Mouse (Mus musculus) stomach, postnatal 0 days (tissue): ENCODE data around the gene Hist1h2ag. TPM values are rescaled to one million over a fixed set of nuclear protein-coding genes. Genes with fewer than 3 reads are reported as not detected.
"Not testable (repeated sequence)": the region's sequence is repeated elsewhere in the genome, so short reads cannot be mapped to it uniquely, and the experiment has no call there.

Experiments used
- ATAC-seq: fragments of 200-750 bp; cut with Nextera tagmentation; 2 replicates; pipeline ENCODE4 v1.8.0; 2017; ENCODE audit not compliant: low FRiP score, low TSS enrichment
- DNase-seq: peaks from one replicate; pipeline ENCODE4 v3.0.0-alpha.2; 2016; ENCODE audit warnings: low spot score
- H3K27ac ChIP-seq: fragments of 300-500 bp; sonication (generic); replicated peaks from 2 replicates; pipeline ENCODE4 v1.5.1; 2014; ENCODE audit warnings: mild to moderate bottlenecking, control low read depth
- H3K27me3 ChIP-seq: fragments of 300-500 bp; sonication (generic); 2 replicates; pipeline ENCODE4 v1.6.1; 2014; ENCODE audit warnings: low read length; ENCODE audit not compliant: control insufficient read depth, insufficient read depth
- H3K36me3 ChIP-seq: fragments of 300-500 bp; sonication (generic); 2 replicates; pipeline ENCODE4 v1.6.1; 2014; ENCODE audit warnings: low read length, mixed read lengths; ENCODE audit not compliant: control insufficient read depth, insufficient read depth
- H3K4me1 ChIP-seq: fragments of 300-500 bp; sonication (generic); replicated peaks from 2 replicates; pipeline ENCODE4 v1.6.1; 2014; ENCODE audit warnings: antibody characterized with exemption; ENCODE audit not compliant: control insufficient read depth, insufficient read depth
- H3K4me2 ChIP-seq: fragments of 300-500 bp; sonication (generic); replicated peaks from 2 replicates; pipeline ENCODE4 v1.6.1; 2014; ENCODE audit warnings: low read depth, mild to moderate bottlenecking, control low read depth, moderate library complexity
- H3K4me3 ChIP-seq: fragments of 300-500 bp; sonication (generic); 2 replicates; pipeline ENCODE4 v1.5.1; 2014; ENCODE audit warnings: low read depth, low read length, control low read depth
- H3K9ac ChIP-seq: fragments of 300-500 bp; sonication (generic); 2 replicates; pipeline ENCODE4 v1.6.1; 2014; ENCODE audit warnings: mild to moderate bottlenecking, low read length, control low read depth, mixed read lengths
- H3K9me3 ChIP-seq: fragments of 300-500 bp; sonication (generic); 2 replicates; pipeline ENCODE4 v1.6.1; 2016; ENCODE audit warnings: low read length; ENCODE audit not compliant: control insufficient read depth
- CTCF ChIP-seq: IDR thresholded peaks from 2 replicates; pipeline ENCODE4 v1.5.1; 2016; ENCODE audit warnings: antibody characterized with exemption, low read depth, mild to moderate bottlenecking, moderate library complexity
- EP300 ChIP-seq: optimal IDR thresholded peaks from 2 replicates; pipeline ENCODE3; 2016; ENCODE audit warnings: antibody characterized with exemption
- WGBS: fragments of 180-500 bp; shearing (Covaris S2); extraction: QIAGEN DNeasy Blood & Tissue Kit; methylation state at CpG from one replicate; pipeline ENCODE4 v1.1.7; 2014; 5-methylcytosine and 5-hydroxymethylcytosine counted together
- polyA plus RNA-seq: library from polyadenylated mRNA; unstranded; fragments of >200 nt; fragmentation: Nextera tagmentation; extraction: Ambion mirVana; gene quantifications from 2 replicates; pipeline ENCODE4 v1.2.1, GENCODE M21; 2015

The Hist1h2ag gene
- polyA plus RNA-seq, 1 experiment from 2014 or later, result 12.6 TPM

DNA sequence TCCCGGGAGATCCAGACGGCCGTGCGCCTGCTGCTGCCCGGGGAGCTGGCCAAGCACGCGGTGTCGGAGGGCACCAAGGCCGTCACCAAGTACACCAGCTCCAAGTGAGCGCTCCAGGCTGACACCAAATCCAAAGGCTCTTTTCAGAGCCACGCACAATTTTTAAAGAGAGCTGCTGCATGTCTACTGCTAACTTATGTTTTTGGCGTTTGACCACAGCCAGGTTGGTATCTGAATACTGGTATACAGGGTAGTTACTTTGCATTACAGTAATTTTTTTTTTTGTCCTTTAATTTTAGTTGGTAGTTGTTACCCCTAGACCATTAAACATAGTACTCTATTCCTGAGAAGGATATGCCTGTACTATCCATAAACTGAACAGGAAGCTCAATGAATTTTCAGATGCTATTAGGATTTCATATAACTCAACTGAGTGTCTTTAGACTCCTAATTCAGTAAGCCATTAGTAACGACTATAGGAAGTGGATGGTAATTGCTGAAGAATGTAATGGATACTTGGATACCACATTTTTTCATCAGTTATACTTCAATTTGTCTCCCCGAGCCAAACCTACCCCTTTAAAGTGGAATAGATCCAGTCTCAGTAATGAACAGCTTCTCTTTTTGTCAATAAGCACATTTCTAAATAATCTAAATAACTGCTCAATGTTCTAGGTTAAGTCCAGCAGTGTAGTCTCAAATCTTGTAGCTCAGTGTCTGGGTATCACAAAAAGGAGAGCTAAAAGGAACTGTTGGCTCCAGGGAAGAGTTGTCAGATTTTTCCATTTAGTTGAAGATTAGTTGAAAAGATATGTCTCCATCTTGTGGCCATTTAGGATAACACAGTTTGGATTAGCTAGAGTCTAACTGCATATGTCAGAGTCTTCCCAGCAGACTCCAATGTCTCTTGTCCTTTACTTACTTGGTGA lies 1.0 kb upstream of the Hist1h2ag start:
- Histone ChIP-seq H3K27me3 (no peaks in the 10 kb centered on the region), H3K27ac (peak overlapping the region; percentile 71; the same call in 1 of the 2 replicates), H3K4me3 (peak overlapping the region; percentile 29), H3K4me1 (0 out of 2 replicates have a peak, but pooled peaks cover 2% of the 10 kb centered on the region), H3K36me3 (no peaks in the 10 kb centered on the region), H3K9ac (peak overlapping the region; percentile 41; the same call in 1 of the 2 replicates), H3K4me2 (peak overlapping the region; percentile 52), H3K9me3 (no peaks in the 10 kb centered on the region)
- DNase-seq (no peak), ATAC-seq (no peak)
- under 1% methylated on average over 10 of the region's 14 CpGs for WGBS
- no peak for TF ChIP-seq EP300
- TF ChIP-seq CTCF, result peak; percentile 81

DNA sequence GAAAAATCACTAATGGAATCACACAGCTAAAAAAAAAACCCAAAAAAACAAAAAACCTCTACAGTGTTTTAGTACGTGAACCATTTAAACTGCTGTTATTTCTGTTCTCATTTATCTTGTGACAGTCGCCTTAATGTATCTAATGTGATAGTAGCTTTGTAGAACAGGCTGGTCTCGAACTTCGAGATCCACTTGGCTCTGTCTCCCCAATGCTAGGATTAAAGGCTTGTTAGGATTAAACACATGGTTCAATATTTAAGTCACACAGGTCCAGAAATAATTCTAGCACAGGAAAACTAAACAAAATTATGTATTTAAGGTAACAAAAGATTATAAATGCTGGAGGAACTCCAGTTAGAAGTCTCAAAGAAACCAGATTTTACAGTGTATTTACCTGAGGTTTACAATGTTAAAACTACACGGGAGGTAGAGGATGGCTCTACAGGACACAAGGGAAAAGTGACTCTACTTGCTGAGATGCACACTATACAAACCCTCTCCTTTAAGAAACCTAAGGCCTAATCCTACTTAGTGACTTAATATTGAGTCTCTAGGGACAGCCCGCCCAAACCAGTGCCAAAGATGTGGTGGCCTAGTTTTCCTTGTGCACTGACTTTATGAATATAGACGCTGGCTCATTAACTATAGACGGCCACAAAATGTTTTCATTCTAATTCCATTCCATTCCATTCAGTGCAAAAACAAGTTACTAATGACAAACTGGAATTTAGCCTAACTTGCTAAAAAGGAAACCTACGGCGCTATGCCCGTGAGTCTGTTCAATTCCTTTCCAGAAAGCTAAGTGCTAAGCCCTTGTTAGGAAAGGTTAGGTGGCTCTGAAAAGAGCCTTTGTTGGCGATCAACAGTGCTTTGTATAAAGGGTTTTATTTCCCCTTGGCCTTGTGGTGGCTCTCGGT lies 835 bp downstream of the Hist1h2ag start:
- Histone ChIP-seq H3K9ac (peak overlapping the region; percentile 1; the same call in 1 of the 2 replicates), H3K36me3 (no peaks in the 10 kb centered on the region), H3K27me3 (no peaks in the 10 kb centered on the region), H3K4me3 (peak overlapping the region; percentile 8; the same call in 1 of the 2 replicates), H3K9me3 (no peaks in the 10 kb centered on the region), H3K4me1 (0 out of 2 replicates have a peak, but pooled peaks cover 2% of the 10 kb centered on the region), H3K4me2 (peak overlapping the region; percentile 39), H3K27ac (peak overlapping the region; percentile 74)
- WGBS, result 2% methylated on average over 13 of the region's 13 CpGs
- TF ChIP-seq CTCF, result no peak
- TF ChIP-seq EP300, result peak; percentile 3
- DNase-seq (no peak), ATAC-seq (no peak)

DNA sequence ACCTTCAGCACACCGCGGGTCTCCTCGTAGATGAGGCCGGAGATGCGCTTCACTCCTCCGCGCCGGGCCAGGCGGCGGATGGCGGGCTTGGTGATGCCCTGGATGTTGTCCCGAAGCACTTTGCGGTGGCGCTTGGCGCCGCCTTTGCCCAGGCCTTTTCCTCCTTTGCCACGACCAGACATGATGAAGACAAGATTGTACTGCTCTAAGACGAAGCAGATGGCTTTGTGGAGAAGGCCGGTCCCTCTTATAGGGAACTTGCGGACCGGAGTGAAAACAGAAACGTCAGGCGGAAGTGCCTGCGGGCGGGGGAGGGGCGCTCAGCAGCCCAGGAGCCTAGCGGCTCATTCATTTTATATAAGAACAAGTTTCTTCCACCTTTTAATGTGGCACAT lies 1.6 kb downstream of the Hist1h2ag start, which contains the start of gene Hist1h4i:
Hist1h4i (minus strand) TSS at position 221 of the 395 bp plus-strand sequence.
- TF ChIP-seq EP300 (peak; percentile 94), CTCF (0 out of 2 replicates have a peak, but pooled peaks have one; percentile 5)
- DNase-seq (peak; percentile 91), ATAC-seq (peak; percentile 76)
- not testable (repeated sequence) for H3K27me3 ChIP-seq, H3K4me1 ChIP-seq, H3K9me3 ChIP-seq, H3K36me3 ChIP-seq
- peak within 1 kb of the TSS; percentile 58 for H3K4me2 ChIP-seq
- H3K4me3 ChIP-seq, result peak within 1 kb of the TSS; percentile 35
- 1% methylated on average over 20 of the region's 27 CpGs for WGBS
- peak within 1 kb of the TSS; percentile 78 for H3K27ac ChIP-seq
- H3K9ac ChIP-seq, result peak within 1 kb of the TSS; percentile 43

DNA sequence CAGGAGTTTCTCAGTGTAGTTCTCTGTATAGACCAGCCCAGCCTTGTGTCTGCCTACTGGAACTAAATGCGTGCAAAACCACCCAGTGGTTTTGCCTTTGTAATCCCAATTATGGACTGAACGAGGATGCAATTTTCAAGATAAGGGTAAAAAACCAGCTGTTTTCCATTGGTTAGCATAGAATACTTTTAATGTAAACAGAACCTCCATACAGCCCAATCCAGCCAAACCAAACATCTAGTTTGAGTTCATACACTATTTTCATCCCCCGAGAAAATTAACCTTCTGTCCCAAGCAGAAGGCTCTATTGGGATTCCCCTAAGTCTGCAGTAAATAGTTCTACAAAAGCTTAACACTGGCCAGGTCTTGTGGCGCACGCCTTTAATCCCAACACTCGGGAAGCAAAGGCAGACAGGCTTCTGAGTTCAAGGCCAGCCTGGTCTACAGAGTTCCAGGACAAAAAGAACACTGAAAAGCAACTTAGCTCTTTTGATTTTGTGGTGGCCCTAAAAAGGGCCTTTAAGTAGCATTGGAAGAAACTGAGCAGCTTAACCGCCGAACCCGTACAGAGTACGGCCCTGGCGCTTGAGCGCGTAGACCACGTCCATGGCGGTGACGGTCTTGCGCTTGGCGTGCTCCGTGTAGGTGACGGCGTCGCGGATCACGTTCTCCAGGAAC lies 2.1 kb downstream of the Hist1h2ag start:
- H3K4me1 ChIP-seq, result 0 out of 2 replicates have a peak, but pooled peaks cover 2% of the 10 kb centered on the region
- peak overlapping the region; percentile 35 for H3K4me3 ChIP-seq
- WGBS, result 1% methylated on average over 19 of the region's 24 CpGs
- H3K36me3 ChIP-seq, result no peaks in the 10 kb centered on the region
- peak; percentile 30 for DNase-seq
- peak overlapping the region; percentile 43 for H3K9ac ChIP-seq
- ATAC-seq, result no peak
- H3K27me3 ChIP-seq, result no peaks in the 10 kb centered on the region
- H3K9me3 ChIP-seq, result no peaks in the 10 kb centered on the region
- TF ChIP-seq CTCF (no peak), EP300 (no peak)
- H3K4me2 ChIP-seq, result peak overlapping the region; percentile 58
- H3K27ac ChIP-seq, result peak overlapping the region; percentile 78

DNA sequence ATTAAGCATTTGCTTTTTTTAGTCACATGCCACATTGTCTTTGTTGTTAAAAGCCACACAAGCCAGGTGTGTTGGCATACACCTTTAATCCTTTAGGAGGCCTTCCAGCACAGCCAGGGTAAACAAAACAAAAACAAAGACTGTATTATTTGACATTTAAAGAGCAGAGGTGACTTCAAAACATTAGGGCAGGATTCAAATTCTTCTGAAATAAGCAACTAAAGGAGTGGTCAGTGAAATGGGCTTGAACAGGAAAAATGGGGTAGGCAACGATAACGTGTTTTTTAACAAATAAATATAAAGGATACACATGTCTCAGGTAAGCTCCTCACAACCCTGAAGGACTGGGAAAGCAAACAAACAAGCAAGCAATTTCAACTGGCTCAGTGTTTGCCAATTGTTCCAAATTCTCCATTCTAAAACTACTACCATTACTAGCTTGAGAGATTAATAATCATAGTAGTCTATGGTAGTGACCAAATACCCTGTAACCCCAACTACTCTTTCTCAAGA lies 2.7 kb downstream of the Hist1h2ag start:
- Histone ChIP-seq H3K27ac (no peak overlapping the region), H3K9ac (no peak overlapping the region), H3K4me3 (0 out of 2 replicates have a peak overlapping the region, but pooled peaks have one; percentile 35), H3K4me1 (0 out of 2 replicates have a peak, but pooled peaks cover 2% of the 10 kb centered on the region), H3K27me3 (no peaks in the 10 kb centered on the region), H3K4me2 (peak overlapping the region; percentile 58), H3K9me3 (no peaks in the 10 kb centered on the region), H3K36me3 (no peaks in the 10 kb centered on the region)
- WGBS, result 5% methylated on average over 2 of the region's 2 CpGs
- ATAC-seq, result no peak
- no peak for DNase-seq
- TF ChIP-seq EP300 (no peak), CTCF (no peak)
